Mouse (Mus musculus) kidney, postnatal 10 days (tissue): Measurements from ENCODE around the gene Pipox.

Source experiments
- DNase-seq: peaks from one replicate; pipeline ENCODE4 v3.0.0; 2021; ENCODE audit warnings: mixed read lengths

Gene Pipox

DNA sequence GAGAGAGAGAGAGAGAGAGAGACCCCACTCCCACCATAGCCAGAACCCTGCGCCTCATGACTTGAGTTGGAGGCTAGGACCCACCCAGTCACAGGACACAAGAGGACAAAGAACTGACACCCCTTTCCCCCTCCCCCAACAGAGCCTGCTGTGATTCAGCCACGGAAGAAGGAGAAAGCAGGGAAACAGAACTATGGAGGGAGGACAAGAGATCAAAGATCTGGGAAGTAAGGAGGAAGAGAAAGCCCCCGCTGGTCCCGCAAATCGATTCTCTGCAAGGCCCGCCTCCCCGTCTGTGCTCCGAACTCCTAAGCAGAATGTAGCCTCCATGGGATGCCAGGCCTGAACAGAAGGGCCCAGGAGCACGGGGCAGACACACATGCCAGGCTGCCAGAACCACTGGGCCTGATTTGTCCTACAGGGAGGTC, 12.9 kb upstream of the Pipox start:
- no peak for DNase-seq

DNA sequence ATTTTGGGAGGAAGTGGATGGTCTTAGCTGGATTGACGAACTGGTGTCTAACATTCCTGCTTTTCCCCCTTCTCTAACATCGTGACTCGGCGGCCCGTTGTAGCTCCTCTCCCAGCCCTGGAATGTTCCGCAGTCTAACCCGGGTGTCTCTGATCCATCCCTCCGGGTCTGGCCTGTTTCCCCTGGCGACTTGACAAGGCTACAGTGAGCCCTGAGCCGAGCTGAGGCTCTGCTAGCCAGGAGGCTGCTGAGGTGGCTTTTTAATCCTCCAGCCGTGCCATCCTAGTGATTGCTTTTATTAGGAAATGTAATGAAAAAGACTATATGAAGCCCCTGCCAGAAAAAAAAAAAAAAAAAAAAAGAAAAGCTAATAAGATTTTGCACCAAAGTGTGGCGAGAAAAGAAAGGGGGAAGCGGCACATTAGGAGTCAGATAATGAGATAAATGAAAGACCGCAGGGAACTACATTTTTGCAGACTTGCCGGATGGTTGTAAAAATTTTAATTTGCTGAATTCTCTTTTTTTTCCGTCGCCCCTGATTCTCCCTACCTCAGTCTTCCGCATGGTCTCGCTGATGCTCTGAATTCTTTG, 12.3 kb upstream of the Pipox start:
- peak; percentile 39 for DNase-seq

DNA sequence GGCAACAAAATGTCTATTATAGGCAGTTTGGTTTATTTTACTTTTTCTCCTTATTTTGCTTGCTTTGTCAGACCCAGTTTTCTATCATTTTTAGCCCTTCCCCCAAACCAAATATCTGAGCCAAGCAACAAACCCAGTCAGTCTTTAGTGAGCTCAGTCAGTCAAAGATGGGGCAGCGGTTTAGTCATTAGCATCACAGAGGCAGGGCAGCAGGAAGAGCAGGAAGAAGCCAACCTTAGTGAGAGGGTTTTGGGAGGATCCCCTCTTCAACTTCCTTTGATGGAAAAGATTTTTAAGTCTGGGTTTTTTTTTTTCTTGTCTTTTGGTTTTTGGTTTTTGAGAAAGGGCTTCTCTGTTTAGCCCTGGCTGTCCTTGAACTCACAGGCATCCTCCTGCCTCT, 10.8 kb upstream of the Pipox start:
- no peak for DNase-seq

DNA sequence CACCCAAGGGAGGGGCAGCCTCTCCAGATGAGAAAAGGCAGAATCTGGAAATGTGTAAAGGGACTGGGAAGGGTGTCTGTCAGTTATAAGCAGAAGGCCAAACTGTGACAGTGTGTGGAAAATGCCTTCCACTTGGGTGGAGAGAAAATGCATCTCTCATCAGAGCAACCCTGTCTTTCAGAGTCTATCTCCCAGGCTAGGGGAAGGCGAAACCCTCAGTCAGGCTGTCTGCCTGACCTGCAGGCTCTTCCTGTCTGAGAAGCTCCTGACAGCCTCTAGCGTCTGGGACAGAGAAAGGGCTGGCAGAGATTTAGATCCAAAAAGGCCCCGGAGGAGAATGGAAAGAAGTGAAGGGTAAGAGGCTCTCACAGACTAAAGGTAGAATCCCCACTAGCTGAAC, 9.9 kb upstream of the Pipox start:
- DNase-seq, result no peak

DNA sequence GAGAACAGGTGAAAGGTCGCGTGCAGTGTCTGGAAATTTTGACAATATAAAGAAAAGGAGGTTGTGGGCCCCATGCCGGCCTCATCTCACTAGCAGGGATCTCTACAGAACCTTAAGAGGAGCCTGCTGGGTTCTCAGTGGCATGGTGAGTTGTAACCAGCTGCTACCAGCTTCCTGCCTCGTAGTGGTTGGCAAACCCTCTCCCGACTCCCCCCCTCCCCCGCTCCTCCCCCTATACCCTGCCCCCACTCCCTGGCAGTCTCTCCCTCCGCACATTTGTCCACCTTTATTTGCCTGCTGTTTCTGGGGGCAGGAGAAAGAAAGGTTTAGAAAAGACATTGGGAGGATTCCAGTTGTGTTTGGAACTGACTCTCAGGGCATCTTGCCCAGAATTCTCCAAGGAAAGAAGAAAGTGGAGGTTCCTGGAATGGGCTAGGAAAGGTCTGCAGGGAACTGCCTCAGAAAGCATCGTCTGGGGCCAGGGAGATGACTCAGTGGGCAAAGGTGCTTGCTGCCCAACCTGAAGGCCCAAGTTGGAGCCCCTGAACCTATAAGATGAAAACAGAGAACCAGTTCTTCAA, 8.0 kb upstream of the Pipox start:
- DNase-seq, result no peak

DNA sequence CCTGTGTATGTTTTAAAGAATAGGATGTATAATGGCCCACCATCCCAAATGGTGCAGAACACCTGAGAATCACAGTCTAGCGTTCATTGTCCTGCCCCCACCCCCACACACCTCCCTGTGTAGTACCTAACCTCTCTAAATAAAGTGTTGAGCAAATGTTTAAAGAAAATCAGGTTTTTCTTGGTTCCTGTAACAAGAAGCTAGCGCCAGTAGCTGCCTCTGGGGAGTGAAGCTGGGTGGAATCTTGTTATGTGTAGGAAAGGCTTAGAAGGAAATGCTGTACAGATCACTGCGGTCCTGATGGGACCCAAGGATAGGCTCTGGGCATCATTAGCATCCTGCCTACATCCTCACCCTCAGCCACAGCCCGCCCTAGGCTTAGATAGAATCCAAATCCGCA, 7.5 kb upstream of the Pipox start:
- DNase-seq, result no peak

DNA sequence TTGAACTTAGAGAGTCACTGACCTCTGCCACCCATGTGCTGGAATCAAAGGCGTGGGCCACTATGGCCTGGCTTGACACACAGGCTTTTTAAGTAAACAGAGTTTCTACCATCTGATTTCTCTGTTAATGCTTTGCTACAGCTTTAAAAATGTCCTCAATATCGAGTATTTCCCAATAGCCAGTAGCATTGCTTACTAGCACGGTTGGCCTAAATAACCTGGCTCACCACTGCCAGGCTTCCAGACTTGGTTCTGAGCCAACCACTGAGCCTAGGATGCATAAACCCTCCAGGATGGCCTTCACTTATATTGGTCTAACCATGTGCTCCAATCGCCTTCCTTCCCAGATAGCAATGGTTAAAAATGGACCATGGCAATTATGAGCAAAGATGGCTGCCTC, 6.8 kb upstream of the Pipox start:
- no peak for DNase-seq

DNA sequence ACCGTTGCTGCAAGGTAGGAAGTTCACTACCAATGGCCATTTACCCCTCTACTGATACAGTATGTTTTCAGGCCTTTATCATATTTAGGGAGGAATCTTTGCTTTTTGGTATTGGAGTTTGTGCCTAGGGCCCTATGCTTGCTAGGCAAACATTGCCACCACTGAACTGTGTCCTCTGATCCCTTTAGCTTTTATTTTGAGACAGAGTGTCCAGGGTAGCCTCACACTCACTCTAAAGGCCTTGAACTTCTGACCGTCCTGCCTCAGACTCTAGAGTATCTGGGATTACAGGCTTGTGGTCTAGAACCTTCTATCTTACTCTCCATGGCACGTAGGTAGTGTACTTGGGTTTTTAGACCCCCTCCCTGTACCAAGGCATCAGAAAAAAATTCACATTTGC, 6.3 kb upstream of the Pipox start:
- no peak for DNase-seq

DNA sequence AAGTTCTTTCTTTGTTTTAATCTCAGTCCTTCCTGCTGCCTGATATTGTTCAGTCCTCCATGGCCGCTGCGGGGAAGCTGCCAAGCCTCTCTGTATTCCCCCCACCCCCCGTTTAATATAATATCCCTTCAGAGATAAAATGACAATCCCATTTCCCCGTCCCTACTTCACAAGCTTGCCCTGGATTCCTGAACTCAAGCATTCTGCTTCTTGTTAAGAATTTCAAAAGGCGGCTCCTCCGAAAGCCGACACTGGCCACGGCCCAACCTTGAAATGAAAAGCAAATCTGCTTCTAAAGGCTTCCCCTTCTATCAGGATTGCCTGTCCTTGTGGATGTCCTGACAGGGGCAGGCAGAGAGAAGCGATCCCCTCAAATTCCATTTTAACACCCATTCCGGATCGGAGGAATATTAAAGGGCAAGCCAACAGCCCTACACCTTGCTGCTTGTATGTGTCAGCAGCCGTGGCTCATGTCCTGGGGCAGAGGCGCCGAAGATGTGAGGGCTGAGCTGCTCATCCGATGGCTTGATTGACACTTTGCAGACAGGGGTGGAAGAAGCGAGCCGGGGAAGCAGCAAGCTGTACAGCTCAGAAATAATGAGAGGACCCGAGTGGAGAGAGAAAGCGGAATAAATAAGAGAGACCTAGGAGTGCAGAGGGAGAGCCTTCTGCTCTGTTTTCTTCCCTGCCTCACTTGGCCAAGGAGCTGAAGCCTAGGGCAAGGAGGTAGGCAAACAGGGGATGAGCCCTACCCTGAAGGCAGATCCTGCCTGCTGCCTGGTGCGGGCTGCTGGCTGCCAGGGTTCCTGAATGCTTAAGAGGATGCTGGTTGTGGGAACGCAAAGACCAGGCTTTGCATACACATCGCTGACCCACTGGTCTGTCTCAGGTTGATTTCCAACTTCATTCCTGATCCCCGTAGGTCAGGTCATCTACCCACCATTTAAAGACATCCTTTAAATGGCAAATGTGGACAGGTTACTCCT, 3.2 kb upstream of the Pipox start:
- DNase-seq, result no peak

DNA sequence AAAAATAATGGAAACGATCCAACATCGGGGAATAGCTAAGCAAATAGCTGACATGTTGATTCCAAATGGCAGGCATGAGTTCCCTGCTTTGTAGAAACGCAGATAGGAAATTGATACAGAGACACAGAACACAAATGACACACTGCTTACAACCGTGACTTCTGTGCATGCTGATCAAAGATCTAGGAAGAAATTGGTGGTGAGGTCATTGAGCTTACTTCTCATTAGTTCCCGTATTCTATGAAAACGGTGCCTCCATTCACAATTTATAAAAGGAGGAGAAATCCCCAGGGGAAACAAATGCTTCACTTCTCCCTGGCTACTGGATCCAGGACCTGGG, 2.6 kb upstream of the Pipox start:
- DNase-seq, result no peak

DNA sequence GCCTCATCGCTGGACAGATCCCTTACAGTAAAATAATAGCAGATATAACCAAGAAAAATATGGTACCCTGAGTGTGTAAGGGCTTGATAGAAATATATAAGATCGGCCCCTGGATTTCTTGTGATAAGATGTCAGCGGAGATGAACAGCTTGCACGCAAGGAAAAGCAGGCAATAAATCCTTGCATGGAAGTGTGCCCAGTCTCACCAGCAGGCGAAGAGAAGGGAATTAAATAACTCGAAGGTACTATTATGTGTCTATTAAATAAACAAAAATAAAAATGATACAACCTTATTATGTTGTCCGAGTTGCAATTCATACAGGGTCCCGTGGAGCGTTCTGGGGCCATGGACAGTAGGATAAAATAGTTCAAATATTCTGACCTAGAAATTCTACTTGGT, 2.1 kb upstream of the Pipox start:
- DNase-seq, result no peak

DNA sequence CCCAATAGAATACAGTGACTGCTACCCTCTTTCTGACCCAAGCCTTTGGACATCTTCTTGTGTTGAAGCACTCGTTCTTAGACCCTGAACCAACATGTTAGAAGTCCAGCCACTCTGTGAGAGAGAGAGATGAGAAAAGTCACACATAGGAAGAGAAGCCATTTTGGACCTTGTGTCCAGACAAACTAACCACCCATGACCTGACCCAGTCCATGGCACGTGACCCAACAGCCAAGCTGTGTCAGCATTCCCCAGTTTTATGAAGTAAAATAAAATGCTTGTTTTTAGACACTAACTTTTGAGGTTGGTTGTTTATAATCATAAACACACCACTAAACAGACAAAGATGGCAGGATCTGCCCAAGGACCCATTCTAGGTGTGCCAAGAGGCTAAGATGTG, 1.1 kb upstream of the Pipox start:
- DNase-seq, result no peak

DNA sequence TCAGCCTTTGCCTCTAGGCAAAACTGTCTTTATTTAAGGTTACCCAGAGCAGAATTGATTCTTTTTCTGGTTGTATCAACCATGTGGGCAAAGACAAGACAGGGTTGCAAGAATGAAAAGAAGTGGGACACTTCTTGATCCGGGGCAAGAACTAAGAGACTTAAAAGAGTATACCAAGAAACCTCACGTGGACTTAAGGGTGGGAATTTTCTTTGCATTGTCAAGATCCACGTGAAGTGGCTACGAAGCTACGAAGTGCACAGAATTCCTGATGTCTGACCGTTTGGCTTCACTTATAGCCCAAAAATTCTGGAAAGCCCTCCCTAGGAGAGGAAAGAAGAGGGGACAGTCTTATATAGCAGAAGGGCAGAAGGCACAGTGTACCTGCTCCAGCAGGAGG, 613 bp downstream of the Pipox start:
- no peak for DNase-seq

DNA sequence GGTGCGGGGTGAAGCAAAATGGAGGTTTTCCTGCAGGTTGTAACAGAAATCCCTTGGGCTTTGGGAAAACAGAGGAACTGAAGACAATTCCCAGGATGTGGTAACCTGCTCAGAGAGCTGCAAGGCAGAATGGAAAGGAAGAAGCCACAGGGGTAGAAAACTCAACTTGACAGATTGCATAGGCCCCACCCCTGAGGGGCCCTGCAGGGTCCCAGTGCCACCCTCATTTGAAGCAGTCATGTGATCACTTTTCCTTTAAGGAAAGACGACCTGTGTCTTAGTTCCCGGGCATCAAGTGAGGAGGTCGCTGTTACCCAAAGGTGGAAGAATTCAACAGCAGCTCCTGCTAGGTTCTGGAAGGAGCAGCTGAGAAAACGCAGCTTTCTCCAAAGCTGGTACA, 1.0 kb downstream of the Pipox start:
- no peak for DNase-seq

DNA sequence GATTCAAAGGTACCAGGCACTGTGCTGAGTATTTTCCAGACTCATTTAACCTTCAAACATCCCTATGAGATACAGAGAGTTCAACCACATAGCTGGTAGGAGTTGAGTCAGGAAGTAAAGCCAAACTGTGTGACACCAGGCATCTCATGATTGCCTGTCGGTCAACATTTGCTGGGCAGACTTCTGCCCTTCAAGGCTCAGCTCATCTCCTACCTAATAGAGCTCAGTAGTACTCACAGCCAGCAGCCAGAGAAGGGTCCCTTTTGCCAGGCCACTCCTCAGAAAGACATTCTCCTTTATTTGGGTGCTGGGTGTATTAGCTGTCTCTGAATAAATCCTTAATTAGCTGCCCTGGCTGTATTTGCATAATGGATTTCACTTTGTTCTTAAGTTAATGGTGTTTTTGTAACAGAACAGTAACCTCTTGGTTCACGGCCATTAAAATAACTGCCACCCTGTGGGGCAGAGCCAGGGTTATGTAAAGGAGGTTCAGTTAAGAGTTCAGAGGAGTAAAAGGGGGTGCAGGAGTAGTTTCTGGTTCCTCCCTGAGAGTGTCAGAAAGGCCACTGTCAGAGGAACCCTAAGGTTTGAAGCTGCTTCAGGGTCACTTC, 3.1 kb downstream of the Pipox start:
- no peak for DNase-seq

DNA sequence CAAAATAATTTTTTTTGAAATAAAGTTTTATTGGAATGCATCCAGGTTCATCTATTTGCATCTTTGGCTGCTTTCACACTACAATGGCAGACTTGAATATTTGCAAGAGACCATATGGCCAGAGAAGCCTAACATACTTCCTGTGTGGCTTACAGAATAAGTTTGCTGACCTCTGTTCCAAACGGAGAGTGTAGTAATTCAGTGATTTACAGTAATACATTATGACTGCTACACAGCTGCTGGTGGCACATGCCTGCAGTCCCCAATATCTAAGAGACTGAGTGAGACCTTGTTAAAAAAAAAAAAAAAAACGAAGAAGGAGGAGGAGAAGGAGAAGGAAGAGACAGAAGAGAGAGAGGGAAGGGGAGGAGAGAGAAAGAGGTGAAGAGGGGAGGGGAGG, 4.4 kb downstream of the Pipox start:
- no peak for DNase-seq

DNA sequence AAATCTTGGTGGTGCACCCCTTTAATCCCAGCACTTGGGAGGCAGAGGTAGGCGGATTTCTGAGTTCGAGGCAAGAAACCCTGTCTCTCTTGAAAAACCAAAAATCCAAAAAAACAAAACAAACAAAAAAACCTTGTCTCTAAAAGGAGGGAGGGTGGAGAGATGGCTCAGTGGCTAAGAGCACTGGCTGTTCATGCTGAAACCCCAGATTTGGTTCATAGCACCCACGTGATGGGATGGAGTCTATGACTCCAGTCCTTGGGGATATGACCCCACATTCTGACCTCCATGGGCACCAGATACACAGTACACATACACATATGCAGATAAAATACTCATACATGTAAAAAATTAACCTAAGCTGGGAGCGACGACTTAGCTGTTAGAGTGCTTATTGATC, 5.0 kb downstream of the Pipox start:
- no peak for DNase-seq

DNA sequence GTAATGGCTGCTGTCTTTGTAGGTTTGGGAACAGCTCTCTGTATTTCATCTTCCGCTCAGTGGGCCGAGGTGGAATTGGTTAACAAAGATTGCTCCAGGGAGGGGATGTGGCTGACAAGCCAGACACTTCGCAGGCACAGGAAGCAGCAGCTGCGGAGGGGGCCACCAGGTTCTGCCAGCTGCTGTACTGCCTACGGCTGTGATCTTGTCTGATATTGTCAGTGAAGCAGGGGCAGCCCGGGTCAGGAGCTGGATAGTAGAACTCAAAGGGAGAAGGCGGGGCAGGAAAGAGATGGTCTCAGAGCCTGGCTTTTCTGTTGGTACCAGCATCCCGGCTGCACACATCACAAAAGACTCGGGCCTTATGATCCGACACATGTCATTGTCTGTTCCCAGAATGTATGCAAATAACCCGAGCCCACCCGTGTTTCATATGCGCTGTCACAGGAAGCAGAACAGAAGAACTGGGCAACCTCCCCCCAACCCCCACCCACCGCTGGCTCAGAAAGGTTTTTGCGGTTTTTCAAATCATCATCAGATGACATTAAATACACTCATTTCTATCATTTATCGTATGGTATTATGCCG, 6.4 kb downstream of the Pipox start:
- DNase-seq, result peak; percentile 52

DNA sequence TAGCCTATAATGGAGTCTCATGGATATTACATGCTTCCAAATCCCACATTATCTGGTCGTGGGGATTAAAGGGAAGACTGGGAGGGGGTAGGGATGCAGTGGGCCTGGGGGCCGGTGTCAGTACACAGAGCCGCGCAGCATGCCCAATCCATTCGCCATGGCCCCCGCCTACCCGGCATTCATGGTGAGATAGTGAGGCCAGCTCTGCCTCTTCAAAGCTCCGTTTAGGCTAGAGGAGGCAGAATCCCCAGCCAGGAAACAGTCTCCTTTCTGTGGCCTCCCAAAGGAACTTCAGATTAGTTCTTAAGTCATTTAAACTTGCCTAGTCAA, 8.7 kb downstream of the Pipox start:
- no peak for DNase-seq

DNA sequence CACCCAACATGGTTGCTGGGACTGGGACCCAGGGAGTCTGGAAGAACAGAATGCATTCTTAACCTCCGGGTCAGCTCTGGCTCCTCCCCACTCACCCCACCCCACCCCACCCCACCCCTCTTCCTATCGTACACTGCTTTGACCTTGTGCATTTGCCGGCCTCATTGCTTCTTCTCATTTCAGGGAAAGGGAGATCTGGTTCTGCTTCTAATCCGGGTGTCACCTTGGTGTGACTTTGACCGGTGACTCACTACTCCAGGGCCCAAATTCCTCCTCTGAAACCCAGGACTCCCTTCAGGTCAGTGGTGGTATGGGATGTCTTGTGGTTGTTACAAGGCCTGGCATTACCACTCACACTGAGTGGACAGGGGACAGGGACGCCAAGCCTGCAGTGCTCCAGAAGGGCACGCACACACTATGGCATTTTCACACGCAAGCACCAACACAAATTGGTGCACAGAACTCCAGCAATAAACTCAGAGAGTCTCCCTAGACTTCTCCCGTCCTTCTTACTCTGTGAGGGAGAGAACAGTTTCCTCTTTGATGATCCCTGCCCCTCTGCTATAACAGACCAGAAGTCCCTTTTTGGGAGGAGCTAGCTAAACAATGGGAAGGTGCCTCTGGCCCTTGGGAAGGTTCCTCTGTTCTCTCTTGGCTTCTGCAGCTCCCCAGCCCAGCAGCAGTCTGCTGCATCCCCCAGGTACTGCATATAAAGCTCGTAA, 9.2 kb downstream of the Pipox start:
- DNase-seq, result no peak

DNA sequence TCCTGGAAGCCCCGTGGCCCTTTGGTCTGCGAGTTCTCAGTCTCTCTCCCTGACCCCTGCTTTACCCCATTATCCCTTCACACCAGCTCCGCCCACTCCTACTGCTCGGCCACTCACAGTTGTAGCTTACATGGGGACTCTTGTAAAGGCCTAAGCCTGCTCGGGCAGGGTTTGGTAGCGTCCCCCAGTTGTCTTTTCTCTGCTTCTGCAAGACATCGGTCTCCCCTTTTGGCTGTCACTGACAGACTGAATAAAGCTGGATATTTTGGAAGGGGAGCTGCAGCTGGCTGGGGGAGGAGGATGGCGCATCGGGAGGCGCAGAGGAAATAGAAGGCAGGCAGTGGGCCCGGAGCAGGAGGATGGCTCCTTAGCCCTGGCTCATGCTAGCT, 17.1 kb downstream of the Pipox start:
- no peak for DNase-seq

DNA sequence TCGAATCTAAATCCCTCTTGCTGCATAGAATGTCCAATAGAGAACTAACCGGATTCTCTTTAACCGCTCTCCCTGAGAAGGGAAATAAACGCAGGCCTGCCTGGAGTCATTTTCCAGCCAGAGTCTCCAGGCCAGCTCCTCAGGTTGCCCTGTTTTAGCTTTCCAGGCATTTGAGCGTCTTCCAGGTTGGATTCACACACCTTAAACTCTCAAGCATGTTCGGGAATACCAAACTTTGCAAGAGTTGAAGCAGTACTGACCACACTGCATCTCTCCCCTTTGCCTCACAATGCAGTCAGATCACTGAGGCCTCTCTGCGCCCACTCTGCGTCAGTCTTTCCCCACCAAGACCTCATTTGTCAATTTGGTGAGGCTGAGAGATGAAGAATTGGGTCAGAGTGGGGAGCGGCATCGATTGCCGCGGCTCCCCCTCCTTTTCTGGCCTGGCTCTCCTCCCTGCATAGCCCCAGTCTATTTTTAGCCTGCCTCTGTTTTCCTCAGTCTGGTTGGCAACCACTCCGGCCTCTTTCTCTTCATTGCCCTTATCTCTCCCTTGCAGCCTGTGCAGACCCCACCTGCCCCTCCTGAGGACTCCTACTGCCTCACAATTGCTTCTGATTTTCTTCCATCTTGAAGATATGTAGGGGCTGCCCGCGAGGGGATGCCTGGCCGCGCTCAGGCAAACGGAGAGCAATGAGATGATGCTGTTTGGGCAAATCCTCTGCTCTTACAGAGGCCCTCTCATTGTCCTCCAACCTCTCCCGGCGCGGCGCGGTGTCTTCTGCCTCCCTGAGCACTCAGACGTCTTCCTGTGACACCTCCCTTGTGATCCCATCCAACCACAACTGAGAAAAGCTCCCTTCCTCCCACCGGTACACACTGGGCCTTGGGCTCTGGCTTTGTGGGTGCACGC, 17.8 kb downstream of the Pipox start:
- DNase-seq, result no peak
